Mouse (Mus musculus) left cerebral cortex, adult 18-20 months (tissue): ENCODE results near the gene Capn9. TPM values are rescaled to one million over a fixed set of nuclear protein-coding genes. Genes with fewer than 3 reads are reported as not detected.

Source experiments
- DNase-seq, 2 experiments: peaks; one replicate each; pipeline ENCODE4 v3.0.0; 2021 to 2022; ENCODE audit warnings: low spot score in 2 of 2, mixed read lengths in 1 of 2
- total RNA-seq, 2 experiments: library from RNA; stranded (reverse); gene quantifications; 2 replicates each; pipeline ENCODE4 v1.2.3; 2021

Gene Capn9
- total RNA-seq, 2 experiments from 2014 or later = not detected

DNA sequence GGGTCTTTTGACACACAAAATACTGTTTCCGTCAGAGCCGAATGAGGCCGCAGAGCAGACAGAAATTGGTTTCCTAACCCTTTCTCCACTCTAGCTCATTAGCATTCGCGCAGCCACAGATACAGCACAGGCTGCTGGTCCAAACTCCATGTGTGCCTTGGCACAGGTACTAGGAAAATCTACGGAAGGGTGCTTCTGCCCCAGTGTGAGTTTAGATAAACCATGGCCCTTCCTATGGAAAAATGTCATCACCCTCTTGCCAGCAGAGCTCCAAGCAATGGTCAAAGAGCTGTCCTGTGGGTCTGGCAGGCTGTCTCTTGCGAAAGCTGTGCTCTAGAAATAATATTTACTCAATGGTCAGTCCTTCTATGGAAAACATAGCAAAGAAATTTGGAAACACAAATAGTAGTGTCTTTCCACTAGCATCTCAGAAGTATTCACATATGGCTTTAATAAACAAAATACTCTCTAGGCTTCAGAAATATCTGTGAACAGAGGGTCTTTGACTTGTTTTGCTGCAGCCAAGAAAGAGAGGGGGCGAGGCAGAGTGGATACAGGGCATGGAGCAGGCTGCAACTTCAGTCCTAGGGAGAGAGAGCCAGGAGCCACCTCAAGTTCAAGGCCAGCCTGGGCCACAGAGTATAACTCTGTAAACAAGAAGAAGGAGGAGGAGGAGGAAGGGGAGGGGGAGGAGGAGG, 4.0 kb upstream of the Capn9 start:
- no peak for DNase-seq

DNA sequence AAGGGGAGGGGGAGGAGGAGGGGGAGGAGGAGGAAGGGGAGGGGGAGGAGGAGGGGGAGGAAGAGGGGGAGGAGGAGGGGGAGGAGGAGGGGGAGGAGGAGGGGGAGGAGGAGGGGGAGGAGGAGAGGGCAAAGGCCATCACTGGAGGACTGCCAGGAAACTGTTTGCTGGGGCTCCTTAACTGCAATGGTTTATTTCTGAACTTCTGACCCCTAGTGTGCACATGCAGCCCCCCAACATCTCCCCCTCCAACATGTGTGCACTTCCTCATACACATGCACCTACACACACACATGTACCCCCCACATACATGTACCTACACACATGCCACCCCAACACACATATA, 3.5 kb upstream of the Capn9 start:
- no peak for DNase-seq

- peak; percentile 93 to 96 for DNase-seq
These were observed 2.2 kb upstream of the Capn9 start for GRCm38 (mm10) chr8:124573552-124574340.

GRCm38 (mm10) chr8:124576751-124577150, 840 bp downstream of the Capn9 start:
- no peak for DNase-seq

DNA sequence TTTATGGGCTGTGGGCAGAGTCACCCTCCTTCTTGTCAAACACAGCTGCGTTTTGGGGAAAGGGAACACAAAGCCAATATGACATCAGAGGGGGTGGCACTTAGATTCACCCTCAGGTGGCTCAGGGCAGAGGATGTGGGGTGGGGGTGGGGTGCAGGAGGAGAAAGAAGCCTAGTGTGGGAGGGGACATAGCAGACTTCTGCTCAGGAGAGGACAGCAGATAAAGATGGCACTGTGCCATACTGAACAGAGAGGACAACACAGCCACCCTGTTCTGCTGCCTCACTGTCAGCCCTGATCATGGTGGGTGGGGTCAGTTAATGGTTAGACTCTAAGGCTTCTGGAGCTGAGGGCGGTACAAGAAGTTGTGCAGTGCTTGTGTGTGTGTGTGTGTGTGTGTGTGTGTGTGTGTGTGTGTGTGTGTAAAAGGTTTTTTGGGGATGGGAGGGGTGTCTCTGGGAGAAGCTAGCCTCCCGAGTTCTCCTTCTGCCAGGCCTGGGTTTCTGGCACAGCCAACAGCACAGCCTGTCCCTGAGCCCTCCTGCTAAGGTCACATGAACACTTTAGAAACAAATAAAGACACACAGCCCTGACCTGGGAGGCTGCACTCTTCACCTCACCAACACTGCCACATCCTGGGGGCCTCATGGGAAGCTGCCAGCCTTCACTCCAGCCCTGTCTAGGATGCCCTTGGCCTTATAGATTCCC, 10.0 kb downstream of the Capn9 start:
- no peak for DNase-seq

GRCm38 (mm10) chr8:124586556-124586955, 10.6 kb downstream of the Capn9 start:
- no peak for DNase-seq

GRCm38 (mm10) chr8:124589393-124589792, 13.5 kb downstream of the Capn9 start:
- DNase-seq = no peak

- DNase-seq = no peak
These were observed 28.2 kb downstream of the Capn9 start for GRCm38 (mm10) chr8:124604066-124604465.

DNA sequence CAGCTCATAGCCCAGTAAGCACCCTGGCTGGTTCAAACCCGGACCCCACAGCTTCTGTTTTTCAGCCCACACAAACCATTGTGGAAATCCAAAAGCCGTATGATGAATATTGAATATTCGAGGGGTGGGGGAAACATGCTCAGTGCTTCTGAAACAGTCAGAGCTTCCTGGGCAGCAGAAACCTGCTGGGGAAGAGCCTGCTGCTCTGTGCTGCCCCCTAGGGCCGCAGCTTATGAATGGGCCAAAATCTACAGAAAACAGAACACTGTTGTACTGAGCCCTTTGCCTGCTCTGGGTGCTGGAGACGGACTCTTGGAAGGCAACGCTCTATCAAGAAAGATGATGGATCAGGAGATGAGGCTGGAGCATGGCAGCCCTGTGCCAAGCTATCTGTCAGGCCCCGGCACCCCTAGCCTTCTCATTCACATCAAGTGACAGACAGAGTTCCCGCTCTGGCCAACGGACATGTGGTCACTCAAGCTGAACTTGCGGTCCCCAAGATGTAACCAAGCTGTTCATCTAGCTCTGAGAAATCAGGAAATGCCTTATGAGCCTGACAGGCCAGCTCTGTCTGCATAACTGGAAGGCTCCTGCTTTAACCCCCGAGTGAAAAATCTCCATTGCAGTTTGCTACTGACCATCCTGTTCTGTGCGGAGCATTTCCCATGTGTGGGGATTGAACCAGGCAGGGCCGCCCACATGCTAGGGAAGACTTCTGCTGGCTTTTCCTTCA, 32.5 kb downstream of the Capn9 start:
- DNase-seq = no peak

GRCm38 (mm10) chr8:124608972-124609353, 33.1 kb downstream of the Capn9 start:
- no peak for DNase-seq

- no peak for DNase-seq
These were observed 38.4 kb downstream of the Capn9 start for GRCm38 (mm10) chr8:124614325-124614724.

- peak; percentile 87 for DNase-seq
These were observed 41.5 kb downstream of the Capn9 start for GRCm38 (mm10) chr8:124617266-124617869.

- DNase-seq = no peak
These were observed 42.3 kb downstream of the Capn9 start for GRCm38 (mm10) chr8:124618252-124618651.

- DNase-seq = peak; percentile 47 to 48
These were observed 45.3 kb downstream of the Capn9 start for GRCm38 (mm10) chr8:124621255-124621654.

- DNase-seq = no peak
These were observed 50.3 kb downstream of the Capn9 start for GRCm38 (mm10) chr8:124626251-124626650.

DNA sequence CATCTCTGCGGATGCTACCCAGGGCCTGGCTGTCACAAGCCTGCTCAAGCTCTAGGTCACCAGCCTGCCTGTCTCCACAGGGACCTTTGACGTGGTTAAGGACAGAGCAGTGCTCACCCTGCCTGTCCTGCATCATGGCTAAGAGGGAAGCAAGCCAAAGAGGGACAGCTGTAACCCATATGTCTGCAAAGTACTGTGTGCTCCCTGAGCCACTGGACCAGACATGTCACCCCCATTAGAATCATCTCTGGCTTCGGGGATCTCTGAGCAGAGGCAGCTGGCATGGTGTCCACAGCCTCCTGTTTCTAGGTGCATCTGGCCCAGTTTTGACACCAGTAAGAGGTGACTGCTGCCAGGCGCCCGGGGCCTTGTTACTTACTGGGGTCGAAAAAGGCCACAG, 54.6 kb downstream of the Capn9 start:
- DNase-seq = no peak

DNA sequence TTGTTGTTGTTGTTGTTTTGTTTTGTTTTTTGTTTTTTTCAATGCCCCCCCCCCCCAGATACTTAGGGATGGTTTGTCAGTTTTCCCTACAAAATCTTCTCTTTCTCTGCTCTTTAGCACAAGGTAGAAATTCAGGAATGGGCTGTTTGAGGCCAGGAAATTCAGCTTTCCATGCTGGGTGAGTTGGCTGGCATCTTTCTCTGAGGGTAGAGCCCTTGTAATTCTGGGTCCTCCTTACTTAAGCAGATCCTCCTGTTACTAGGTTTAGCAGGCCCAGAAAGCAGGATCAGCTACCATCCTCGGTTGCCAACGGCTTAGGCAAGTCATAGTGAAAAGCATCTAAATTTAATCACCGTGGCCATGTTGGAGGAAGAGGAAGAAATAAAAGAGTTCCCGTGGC, 55.0 kb downstream of the Capn9 start:
- peak in 1 of 2 experiments; percentile 20 for DNase-seq

- DNase-seq = no peak
These were observed 56.1 kb downstream of the Capn9 start for GRCm38 (mm10) chr8:124631966-124632365.

- peak; percentile 44 to 59 for DNase-seq
These were observed 57.2 kb downstream of the Capn9 start for GRCm38 (mm10) chr8:124633001-124633703.
